Mouse (Mus musculus) heart, embryonic 13.5 days (tissue): ENCODE data around the gene Plekhm1. TPM values are rescaled to one million over a fixed set of nuclear protein-coding genes. Genes with fewer than 3 reads are reported as not detected.

Experiments used
- ATAC-seq: fragments of 200-750 bp; cut with Nextera tagmentation; 2 replicates; pipeline ENCODE4 v1.8.0; 2017; ENCODE audit warnings: moderate TSS enrichment; ENCODE audit not compliant: insufficient number of reproducible peaks, low FRiP score, low TSS enrichment; ENCODE audit errors: extremely low read depth
- H3K27ac ChIP-seq: fragments of 300-500 bp; sonication (generic); replicated peaks from 2 replicates; pipeline ENCODE4 v1.5.1; 2015; ENCODE audit warnings: moderate library complexity, mild to moderate bottlenecking, inconsistent platforms
- H3K27me3 ChIP-seq: fragments of 300-500 bp; sonication (generic); replicated peaks from 2 replicates; pipeline ENCODE4 v1.6.1; 2015; ENCODE audit warnings: mild to moderate bottlenecking, inconsistent platforms
- H3K36me3 ChIP-seq: fragments of 300-500 bp; sonication (generic); 2 replicates; pipeline ENCODE4 v1.6.1; 2015; ENCODE audit warnings: mild to moderate bottlenecking, inconsistent platforms
- H3K4me1 ChIP-seq: fragments of 300-500 bp; sonication (generic); 2 replicates; pipeline ENCODE4 v1.6.1; 2015; ENCODE audit warnings: inconsistent platforms
- H3K4me2 ChIP-seq: fragments of 300-500 bp; sonication (generic); 2 replicates; pipeline ENCODE4 v1.6.1; 2015; ENCODE audit warnings: inconsistent platforms, mild to moderate bottlenecking, moderate library complexity
- H3K4me3 ChIP-seq: fragments of 300-500 bp; sonication (generic); 2 replicates; pipeline ENCODE4 v1.5.1; 2015; ENCODE audit warnings: moderate library complexity, mild to moderate bottlenecking, inconsistent platforms
- H3K9ac ChIP-seq: fragments of 300-500 bp; sonication (generic); 2 replicates; pipeline ENCODE4 v1.6.1; 2015; ENCODE audit warnings: inconsistent platforms, mild to moderate bottlenecking, moderate library complexity
- H3K9me3 ChIP-seq: fragments of 300-500 bp; sonication (generic); 2 replicates; pipeline ENCODE4 v1.6.1; 2016; ENCODE audit warnings: inconsistent platforms
- WGBS: fragments of 180-500 bp; shearing (Covaris S2); methylation state at CpG from one replicate; pipeline ENCODE4 v1.1.7; 2015; ENCODE audit warnings: mixed read lengths; 5-methylcytosine and 5-hydroxymethylcytosine counted together
- polyA plus RNA-seq: library from polyadenylated mRNA; unstranded; fragments of >200 nt; fragmentation: Nextera tagmentation; extraction: Ambion mirVana; gene quantifications from 2 replicates; pipeline ENCODE4 v1.2.1, GENCODE M21; 2015

Plekhm1 gene
- polyA plus RNA-seq, 1 experiment from 2014 or later, result 5.3 TPM

GRCm38 (mm10) chr11:103361396-103362053 is 51.0 kb downstream of the Plekhm1 start:
- Histone ChIP-seq H3K27ac (no peak overlapping the region), H3K4me3 (peak overlapping the region; percentile 62), H3K9me3 (no peaks in the 10 kb centered on the region), H3K4me1 (peaks cover 49% of the 10 kb centered on the region), H3K27me3 (peaks cover 95% of the 10 kb centered on the region), H3K36me3 (peaks cover 11% of the 10 kb centered on the region), H3K4me2 (peak overlapping the region; percentile 84), H3K9ac (peak overlapping the region; percentile 84; the same call in 1 of the 2 replicates)
- ATAC-seq, result no peak
- 6% methylated on average over 25 of the region's 25 CpGs for WGBS

GRCm38 (mm10) chr11:103360661-103361081 is 51.8 kb downstream of the Plekhm1 start:
- Histone ChIP-seq H3K4me1 (peaks cover 57% of the 10 kb centered on the region), H3K36me3 (peaks cover 3% of the 10 kb centered on the region; the same call in 1 of the 2 replicates), H3K4me3 (peak overlapping the region; percentile 62), H3K4me2 (peak overlapping the region; percentile 84), H3K27me3 (peaks cover 98% of the 10 kb centered on the region), H3K9ac (peak overlapping the region; percentile 84), H3K9me3 (no peaks in the 10 kb centered on the region), H3K27ac (no peak overlapping the region)
- WGBS, result 3% methylated on average over 43 of the region's 48 CpGs
- ATAC-seq, result no peak

- Histone ChIP-seq H3K4me1 (peaks cover 62% of the 10 kb centered on the region), H3K27ac (no peak overlapping the region), H3K4me2 (peak overlapping the region; percentile 84), H3K36me3 (no peaks in the 10 kb centered on the region), H3K9me3 (no peaks in the 10 kb centered on the region), H3K27me3 (peaks cover 93% of the 10 kb centered on the region), H3K4me3 (peak overlapping the region; percentile 62), H3K9ac (peak overlapping the region; percentile 84)
- WGBS, result 2% methylated on average over 58 of the region's 60 CpGs
- ATAC-seq, result 0 out of 2 replicates have a peak, but pooled peaks have one; percentile 35
Measured at GRCm38 (mm10) chr11:103359841-103360641, 52.4 kb downstream of the Plekhm1 start.

GRCm38 (mm10) chr11:103359122-103359521 is 53.4 kb downstream of the Plekhm1 start:
- peaks cover 61% of the 10 kb centered on the region for H3K4me1 ChIP-seq
- peaks cover 83% of the 10 kb centered on the region for H3K27me3 ChIP-seq
- H3K9me3 ChIP-seq, result no peaks in the 10 kb centered on the region
- H3K4me3 ChIP-seq, result peak overlapping the region; percentile 16; the same call in 1 of the 2 replicates
- no peaks in the 10 kb centered on the region for H3K36me3 ChIP-seq
- WGBS, result 3% methylated on average over 22 of the region's 22 CpGs
- ATAC-seq, result no peak
- peak overlapping the region; percentile 84 for H3K4me2 ChIP-seq
- peak overlapping the region; percentile 38; the same call in 1 of the 2 replicates for H3K9ac ChIP-seq
- no peak overlapping the region for H3K27ac ChIP-seq

GRCm38 (mm10) chr11:103358316-103358715 is 54.2 kb downstream of the Plekhm1 start:
- Histone ChIP-seq H3K4me2 (no peak overlapping the region), H3K4me3 (no peak overlapping the region), H3K9me3 (no peaks in the 10 kb centered on the region), H3K27me3 (peaks cover 75% of the 10 kb centered on the region), H3K9ac (0 out of 2 replicates have a peak overlapping the region, but pooled peaks have one; percentile 38), H3K4me1 (peaks cover 53% of the 10 kb centered on the region), H3K27ac (no peak overlapping the region), H3K36me3 (no peaks in the 10 kb centered on the region)
- WGBS, result 63% methylated on average over 4 of the region's 4 CpGs
- ATAC-seq, result no peak

- Histone ChIP-seq H3K27me3 (peaks cover 69% of the 10 kb centered on the region), H3K36me3 (peaks cover 3% of the 10 kb centered on the region; the same call in 1 of the 2 replicates), H3K27ac (no peak overlapping the region), H3K4me3 (no peak overlapping the region), H3K4me1 (peaks cover 47% of the 10 kb centered on the region), H3K9ac (no peak overlapping the region), H3K9me3 (peaks cover 3% of the 10 kb centered on the region), H3K4me2 (no peak overlapping the region)
- no peak for ATAC-seq
- 82% methylated on average over 10 of the region's 10 CpGs for WGBS
Measured at GRCm38 (mm10) chr11:103357710-103358109, 54.8 kb downstream of the Plekhm1 start.

GRCm38 (mm10) chr11:103356938-103357670 is 55.4 kb downstream of the Plekhm1 start:
- H3K4me3 ChIP-seq, result no peak overlapping the region
- 80% methylated on average over 16 of the region's 16 CpGs for WGBS
- ATAC-seq, result no peak
- peaks cover 41% of the 10 kb centered on the region for H3K4me1 ChIP-seq
- no peak overlapping the region for H3K27ac ChIP-seq
- peaks cover 6% of the 10 kb centered on the region; the same call in 1 of the 2 replicates for H3K36me3 ChIP-seq
- no peak overlapping the region for H3K9ac ChIP-seq
- H3K9me3 ChIP-seq, result peaks cover 10% of the 10 kb centered on the region
- no peak overlapping the region for H3K4me2 ChIP-seq
- peaks cover 63% of the 10 kb centered on the region for H3K27me3 ChIP-seq

GRCm38 (mm10) chr11:103356032-103356571 is 56.4 kb downstream of the Plekhm1 start:
- peak overlapping the region; percentile 32 for H3K4me2 ChIP-seq
- peaks cover 6% of the 10 kb centered on the region; the same call in 1 of the 2 replicates for H3K36me3 ChIP-seq
- peaks cover 10% of the 10 kb centered on the region for H3K9me3 ChIP-seq
- 24% methylated on average over 11 of the region's 11 CpGs for WGBS
- H3K9ac ChIP-seq, result no peak overlapping the region; the same call in 1 of the 2 replicates
- no peak overlapping the region for H3K27ac ChIP-seq
- peaks cover 53% of the 10 kb centered on the region for H3K27me3 ChIP-seq
- no peak overlapping the region for H3K4me3 ChIP-seq
- peaks cover 31% of the 10 kb centered on the region for H3K4me1 ChIP-seq
- ATAC-seq, result no peak

- Histone ChIP-seq H3K27me3 (peaks cover 45% of the 10 kb centered on the region), H3K36me3 (peaks cover 6% of the 10 kb centered on the region; the same call in 1 of the 2 replicates), H3K9me3 (peaks cover 10% of the 10 kb centered on the region), H3K9ac (0 out of 2 replicates have a peak overlapping the region, but pooled peaks have one; percentile 2), H3K4me1 (peaks cover 28% of the 10 kb centered on the region), H3K4me3 (no peak overlapping the region), H3K27ac (no peak overlapping the region), H3K4me2 (no peak overlapping the region)
- no peak for ATAC-seq
- 15% methylated on average over 11 of the region's 11 CpGs for WGBS
Measured at GRCm38 (mm10) chr11:103355251-103355650, 57.2 kb downstream of the Plekhm1 start.

GRCm38 (mm10) chr11:103354033-103354432 is 58.5 kb downstream of the Plekhm1 start:
- Histone ChIP-seq H3K9ac (no peak overlapping the region), H3K27ac (0 out of 2 replicates have a peak overlapping the region, but pooled peaks have one; percentile 9), H3K4me1 (peaks cover 20% of the 10 kb centered on the region), H3K9me3 (peaks cover 10% of the 10 kb centered on the region), H3K4me2 (no peak overlapping the region), H3K36me3 (peaks cover 6% of the 10 kb centered on the region; the same call in 1 of the 2 replicates), H3K4me3 (no peak overlapping the region), H3K27me3 (peaks cover 34% of the 10 kb centered on the region)
- ATAC-seq, result no peak
- WGBS, result 70% methylated on average over 3 of the region's 3 CpGs
